Mouse (Mus musculus): ENCODE results near the gene Ephb2. TPM values are rescaled to one million over a fixed set of nuclear protein-coding genes. Genes with fewer than 3 reads are reported as not detected.

Ephb2 gene
- total and polyA plus RNA-seq, 3 experiments, result 0.08 TPM; not detected in 2

DNA sequence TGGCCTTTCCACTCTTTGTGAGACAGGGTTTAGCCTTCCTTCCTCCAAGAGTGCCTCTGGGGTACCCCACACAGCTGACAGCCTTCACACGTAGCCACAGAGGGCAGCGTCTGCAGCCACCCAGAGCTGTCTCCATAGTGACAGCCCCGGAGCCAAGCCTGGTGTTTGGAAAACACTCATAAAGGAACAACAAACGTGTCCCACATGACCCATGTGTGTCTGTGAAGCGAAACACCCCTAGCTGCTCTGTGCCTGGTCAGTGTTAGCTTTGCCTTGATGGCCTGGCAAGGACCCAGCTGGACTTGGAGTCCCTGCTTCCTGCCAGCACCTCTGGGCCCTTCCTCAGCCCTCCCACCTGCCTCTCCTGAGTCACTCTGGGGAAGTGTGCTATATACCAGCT lies 93.1 kb downstream of the Ephb2 start:
- in situ Hi-C loops (cut with MboI; ENCODE audit: low pct_ligation_motif_present, low pct_unique_long_range_greater_than_20kb, low sequenced_read_pairs) (no loop called here), dilution Hi-C loops (cut with MboI; ENCODE audit: extremely low pct_ligation_motif_present, extremely low pct_unique_long_range_greater_than_20kb, low sequenced_read_pairs) (no loop called here)
- H3K4me1 ChIP-seq (ENCODE audit: control insufficient read depth in 1 of 2, insufficient read depth in 2 of 2), result peaks cover 0 to 25% of the 10 kb centered on the region in 2 experiments; a peak in 2 of 4 replicates
- no peak for TF ChIP-seq SMC3 (IDR thresholded peaks at IDR 0.05; ENCODE audit: low read depth, low read length)
- TF ChIP-seq BHLHE40 (IDR thresholded peaks at IDR 0.05; ENCODE audit: low read depth, low read length), result no peak
- no peak for TF ChIP-seq KAT2A (IDR thresholded peaks at IDR 0.05; ENCODE audit: insufficient replicate concordance, low read length)
- no peak for TF ChIP-seq TCF12 (IDR thresholded peaks at IDR 0.05; ENCODE audit: low read depth, low read length)
- TF ChIP-seq ZC3H11A (IDR thresholded peaks at IDR 0.05; ENCODE audit: low read depth, low read length), result no peak
- no peak for TF ChIP-seq NELFE (IDR thresholded peaks at IDR 0.05; ENCODE audit: low read depth, low read length)
- no peak for TF ChIP-seq ZMIZ1 (IDR thresholded peaks at IDR 0.05; ENCODE audit: low read depth, low read length)
- TF ChIP-seq NRF1 (IDR thresholded peaks at IDR 0.05; ENCODE audit: low read depth, low read length), result no peak
- no peak for TF ChIP-seq TBP (conservative IDR thresholded peaks at IDR 0.05; ENCODE audit: low read depth, low read length)
- no peaks in the 10 kb centered on the region for H3K36me3 ChIP-seq (replicated peaks in 1 of 2; ENCODE audit: control insufficient read depth in 1 of 2, insufficient read depth in 1 of 2, low read length in 1 of 2)
- no peak overlapping the region for H3K4me2 ChIP-seq (ENCODE audit: insufficient read depth, low read depth, poor library complexity, severe bottlenecking)
- no peak overlapping the region for H3K4me3 ChIP-seq (replicated peaks in 1 of 3; ENCODE audit: low read depth in 2 of 3, low read length in 2 of 3, poor library complexity in 1 of 3)
- peaks cover 10% of the 10 kb centered on the region for H3K27me3 ChIP-seq (replicated peaks)
- no peaks in the 10 kb centered on the region for H3K9me3 ChIP-seq (replicated peaks; ENCODE audit: low read length)
- no peak overlapping the region for H3K27ac ChIP-seq (ENCODE audit: insufficient read depth, low read depth)
- no peaks in the 10 kb centered on the region for H3K79me2 ChIP-seq (replicated peaks; ENCODE audit: control insufficient read depth, extremely low read depth, insufficient read depth, poor library complexity, severe bottlenecking)
- DNase-seq (ENCODE audit: extremely low read depth), result no peak
- no peak overlapping the region for H3K9ac ChIP-seq (ENCODE audit: insufficient read depth, low read depth)

DNA sequence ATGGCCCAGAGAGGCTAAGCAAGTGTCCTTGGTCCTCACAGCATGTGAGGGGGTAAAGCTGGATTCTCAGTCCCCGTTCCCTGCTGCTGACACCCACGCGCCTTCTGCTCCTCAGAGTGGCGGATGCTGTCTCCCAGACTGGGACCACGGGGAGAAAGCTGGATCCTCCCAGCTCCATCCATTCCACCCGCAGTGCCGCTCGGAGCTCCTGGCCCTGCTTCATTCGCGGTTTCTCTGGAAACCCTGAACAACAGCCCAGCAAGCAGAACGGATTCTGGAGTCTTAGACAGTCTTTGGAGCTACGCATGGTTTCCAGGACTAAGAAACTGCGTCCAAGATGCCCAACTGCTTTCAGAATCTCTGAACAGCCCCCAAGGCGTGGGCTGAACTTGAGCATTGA lies 93.9 kb downstream of the Ephb2 start:
- Histone ChIP-seq H3K4me3 (replicated peaks in 1 of 3; ENCODE audit: low read depth in 2 of 3, low read length in 2 of 3, poor library complexity in 1 of 3) (no peak overlapping the region), H3K9ac (ENCODE audit: insufficient read depth, low read depth) (no peak overlapping the region), H3K36me3 (replicated peaks in 1 of 2; ENCODE audit: control insufficient read depth in 1 of 2, insufficient read depth in 1 of 2, low read length in 1 of 2) (no peaks in the 10 kb centered on the region), H3K79me2 (replicated peaks; ENCODE audit: control insufficient read depth, extremely low read depth, insufficient read depth, poor library complexity, severe bottlenecking) (no peaks in the 10 kb centered on the region), H3K4me2 (ENCODE audit: insufficient read depth, low read depth, poor library complexity, severe bottlenecking) (no peak overlapping the region), H3K27me3 (replicated peaks) (peaks cover 2% of the 10 kb centered on the region), H3K9me3 (replicated peaks; ENCODE audit: low read length) (no peaks in the 10 kb centered on the region), H3K27ac (ENCODE audit: insufficient read depth, low read depth) (no peak overlapping the region), H3K4me1 (ENCODE audit: control insufficient read depth in 1 of 2, insufficient read depth in 2 of 2) (peaks cover 0 to 17% of the 10 kb centered on the region in 2 experiments; a peak in 2 of 4 replicates)
- no peak for DNase-seq (ENCODE audit: extremely low read depth)
- in situ Hi-C loops (cut with MboI; ENCODE audit: low pct_ligation_motif_present, low pct_unique_long_range_greater_than_20kb, low sequenced_read_pairs) (no loop called here), dilution Hi-C loops (cut with MboI; ENCODE audit: extremely low pct_ligation_motif_present, extremely low pct_unique_long_range_greater_than_20kb, low sequenced_read_pairs) (no loop called here)
- TF ChIP-seq E2F4 (IDR thresholded peaks at IDR 0.05; ENCODE audit: insufficient replicate concordance, low read depth, low read length) (no peak), CTCF (conservative IDR thresholded peaks at IDR 0.05 in 1 of 2, IDR thresholded peaks at IDR 0.05 in 1 of 2; ENCODE audit: low read depth in 2 of 2, low read length in 2 of 2) (no peak), RAD21 (IDR thresholded peaks at IDR 0.05; ENCODE audit: low read depth, low read length) (no peak), UBTF (IDR thresholded peaks at IDR 0.05; ENCODE audit: low read depth, low read length) (no peak), JUN (IDR thresholded peaks at IDR 0.05; ENCODE audit: insufficient read depth, low read depth, low read length) (no peak), SIN3A (IDR thresholded peaks at IDR 0.05; ENCODE audit: low read length) (no peak), PAX5 (IDR thresholded peaks at IDR 0.05; ENCODE audit: low read length) (no peak), POLR2AphosphoS2 (IDR thresholded peaks at IDR 0.05; ENCODE audit: low read depth, low read length) (no peak), KAT2A (IDR thresholded peaks at IDR 0.05; ENCODE audit: insufficient replicate concordance, low read length) (no peak)
